Mouse (Mus musculus) hindbrain, embryonic 14.5 days (tissue): ENCODE data around the gene Smg8. TPM values are rescaled to one million over a fixed set of nuclear protein-coding genes. Genes with fewer than 3 reads are reported as not detected.
"Not testable (repeated sequence)": the region's sequence is repeated elsewhere in the genome, so short reads cannot be mapped to it uniquely, and the experiment has no call there.

Experiments used
- ATAC-seq: fragments of 200-750 bp; cut with Nextera tagmentation; 2 replicates; pipeline ENCODE4 v1.8.0; 2017; ENCODE audit warnings: moderate number of reproducible peaks, mild to moderate bottlenecking, moderate TSS enrichment, moderate library complexity; ENCODE audit not compliant: low FRiP score
- DNase-seq: peaks from one replicate; pipeline ENCODE4 v3.0.0-alpha.2; 2015; ENCODE audit warnings: low spot score
- H3K27ac ChIP-seq: fragments of 300-500 bp; sonication (generic); 2 replicates; pipeline ENCODE4 v1.5.1; 2014; ENCODE audit warnings: mild to moderate bottlenecking, moderate library complexity
- H3K27me3 ChIP-seq: fragments of 300-500 bp; sonication (generic); 2 replicates; pipeline ENCODE4 v1.6.1; 2014; ENCODE audit warnings: mild to moderate bottlenecking, low read length, mixed read lengths; ENCODE audit not compliant: control insufficient read depth, insufficient read depth
- H3K36me3 ChIP-seq: fragments of 300-500 bp; sonication (generic); replicated peaks from 2 replicates; pipeline ENCODE4 v1.6.1; 2014; ENCODE audit not compliant: control insufficient read depth, insufficient read depth
- H3K4me1 ChIP-seq: fragments of 300-500 bp; sonication (generic); replicated peaks from 2 replicates; pipeline ENCODE4 v1.6.1; 2014; ENCODE audit warnings: antibody characterized with exemption, low read length, mixed read lengths; ENCODE audit not compliant: control insufficient read depth, insufficient read depth
- H3K4me2 ChIP-seq: fragments of 300-500 bp; sonication (generic); replicated peaks from 2 replicates; pipeline ENCODE4 v1.6.1; 2014; ENCODE audit warnings: mild to moderate bottlenecking, moderate library complexity
- H3K4me3 ChIP-seq: fragments of 300-500 bp; sonication (generic); replicated peaks from 2 replicates; pipeline ENCODE4 v1.5.1; 2014; ENCODE audit warnings: mild to moderate bottlenecking, low read length
- H3K9ac ChIP-seq: fragments of 300-500 bp; sonication (generic); 2 replicates; pipeline ENCODE4 v1.6.1; 2014
- H3K9me3 ChIP-seq: fragments of 300-500 bp; sonication (generic); 2 replicates; pipeline ENCODE4 v1.6.1; 2016; ENCODE audit warnings: low read length; ENCODE audit not compliant: control insufficient read depth
- WGBS: fragments of 180-500 bp; shearing (Covaris S2); extraction: QIAGEN DNeasy Blood & Tissue Kit; methylation state at CpG from one replicate; pipeline ENCODE4 v1.1.7; 2014; 5-methylcytosine and 5-hydroxymethylcytosine counted together
- microRNA counts: library from miRNA; unstranded; fragments of <30 nt; microRNA quantifications from one replicate; lab custom pipeline; 2016
- microRNA-seq: library from miRNA; unstranded; fragments of <30 nt; microRNA quantifications from one replicate; pipeline ENCODE4, GENCODE M21; 2016
- polyA plus RNA-seq: library from polyadenylated mRNA; unstranded; fragments of >200 nt; fragmentation: Nextera tagmentation; extraction: Ambion mirVana; gene quantifications from 2 replicates; pipeline ENCODE4 v1.2.1, GENCODE M21; 2014

Gene Smg8
- polyA plus RNA-seq, 1 experiment from 2014 or later: 22.5 TPM

DNA sequence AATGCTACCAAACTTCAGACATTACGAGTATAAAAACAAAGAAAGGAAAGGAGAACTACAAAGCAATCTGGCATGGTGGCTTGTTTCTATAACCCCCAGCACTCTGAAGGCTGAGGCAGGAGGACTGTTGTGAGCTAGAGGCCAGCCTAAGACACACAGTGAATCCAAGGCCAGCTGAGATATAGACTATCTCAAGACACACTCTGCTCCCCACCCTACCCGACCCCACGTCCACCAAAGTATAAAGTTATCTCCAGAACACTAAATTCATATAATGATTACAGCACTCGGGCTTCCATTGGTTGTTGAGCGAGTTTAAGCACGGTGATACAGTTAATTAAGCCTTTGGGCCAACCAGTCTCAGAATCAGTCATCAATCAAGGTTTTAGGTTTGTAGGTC is 30.3 kb downstream of the Smg8 start:
- peaks cover 97% of the 10 kb centered on the region for H3K36me3 ChIP-seq
- no peaks in the 10 kb centered on the region for H3K4me1 ChIP-seq
- ATAC-seq: no peak
- no peak overlapping the region for H3K4me2 ChIP-seq
- DNase-seq: no peak
- no peak overlapping the region for H3K9ac ChIP-seq
- H3K4me3 ChIP-seq: no peak overlapping the region
- H3K27me3 ChIP-seq: no peaks in the 10 kb centered on the region
- no peaks in the 10 kb centered on the region for H3K9me3 ChIP-seq
- WGBS: 95% methylated on average over 6 of the region's 6 CpGs
- H3K27ac ChIP-seq: no peak overlapping the region

DNA sequence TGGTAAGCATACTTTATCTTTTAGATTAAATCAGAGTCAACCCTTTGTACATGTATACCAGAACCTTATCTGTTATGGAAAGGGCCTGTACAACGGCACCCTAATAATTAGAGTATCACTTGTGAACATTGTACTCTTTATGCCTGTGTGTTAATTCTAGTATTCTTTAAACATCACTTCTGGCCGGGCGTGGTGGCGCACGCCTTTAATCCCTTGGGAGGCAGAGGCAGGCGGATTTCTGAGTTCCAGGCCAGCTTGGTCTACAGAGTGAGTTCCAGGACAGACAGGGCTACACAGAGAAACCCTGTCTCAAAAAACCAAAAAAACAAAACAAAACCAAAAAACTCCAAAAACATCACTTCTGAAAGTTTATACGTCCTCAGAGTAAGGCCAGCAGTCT is 37.7 kb downstream of the Smg8 start:
- H3K4me3 ChIP-seq, H3K27me3 ChIP-seq, ATAC-seq, H3K9me3 ChIP-seq, H3K4me2 ChIP-seq, DNase-seq, H3K4me1 ChIP-seq, H3K27ac ChIP-seq, H3K9ac ChIP-seq: not testable (repeated sequence)
- peaks cover 98% of the 10 kb centered on the region for H3K36me3 ChIP-seq
- WGBS: 98% methylated on average over 7 of the region's 7 CpGs

DNA sequence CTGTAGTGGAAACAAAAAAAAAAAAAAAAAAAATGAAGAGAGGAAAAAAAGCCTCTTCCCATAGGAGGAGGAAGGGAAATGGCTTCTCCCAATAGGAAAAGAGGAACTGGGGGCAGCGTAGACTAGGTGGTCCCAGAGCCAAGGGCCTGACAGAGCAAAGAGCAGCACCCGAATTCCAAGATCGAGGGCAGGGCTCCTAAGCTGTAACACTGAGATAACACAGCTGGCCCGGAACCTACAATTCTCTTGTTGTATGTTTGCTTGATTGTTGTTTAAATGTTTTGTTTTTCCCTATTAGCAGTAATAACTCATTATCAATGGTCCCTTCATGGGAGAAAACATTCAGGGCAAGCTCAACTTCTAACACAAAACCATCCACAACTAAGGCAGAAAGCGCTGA is 39.6 kb downstream of the Smg8 start:
- WGBS: 95% methylated on average over 5 of the region's 5 CpGs
- peaks cover 98% of the 10 kb centered on the region for H3K36me3 ChIP-seq

DNA sequence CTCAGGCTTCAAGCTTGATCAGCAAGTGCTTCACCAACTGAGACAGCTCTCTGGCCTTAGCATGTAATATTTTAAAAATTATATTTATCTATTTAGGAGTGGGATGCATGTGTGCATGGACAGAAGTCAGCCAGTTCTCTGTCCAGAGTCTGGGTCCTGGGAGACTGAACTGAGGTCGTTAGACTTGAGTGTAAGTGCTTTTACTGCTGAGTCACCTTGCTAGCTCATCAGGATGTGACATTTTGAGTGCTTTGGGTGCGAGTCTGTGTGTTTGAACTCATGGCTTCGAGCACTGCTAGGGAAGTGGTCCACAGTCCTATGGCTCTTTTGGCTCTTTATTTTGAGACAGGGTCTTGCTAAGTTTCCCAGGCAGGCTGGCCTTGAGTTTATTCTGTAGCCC is 43.5 kb downstream of the Smg8 start:
- H3K36me3 ChIP-seq: peaks cover 97% of the 10 kb centered on the region
- H3K27me3 ChIP-seq: no peaks in the 10 kb centered on the region
- H3K27ac ChIP-seq: no peak overlapping the region
- no peak overlapping the region for H3K9ac ChIP-seq
- H3K4me2 ChIP-seq: no peak overlapping the region
- ATAC-seq (no peak), DNase-seq (no peak)
- H3K9me3 ChIP-seq: no peaks in the 10 kb centered on the region
- 91% methylated on average over 3 of the region's 3 CpGs for WGBS
- no peaks in the 10 kb centered on the region for H3K4me1 ChIP-seq
- no peak overlapping the region for H3K4me3 ChIP-seq

More for the DNA sequence above, 39.6 kb downstream of the Smg8 start:
- ATAC-seq: no peak
- no peaks in the 10 kb centered on the region for H3K4me1 ChIP-seq
- H3K9ac ChIP-seq: no peak overlapping the region
- H3K4me3 ChIP-seq: no peak overlapping the region
- DNase-seq: no peak
- no peaks in the 10 kb centered on the region for H3K9me3 ChIP-seq
- no peaks in the 10 kb centered on the region for H3K27me3 ChIP-seq
- no peak overlapping the region for H3K4me2 ChIP-seq
- no peak overlapping the region for H3K27ac ChIP-seq

DNA sequence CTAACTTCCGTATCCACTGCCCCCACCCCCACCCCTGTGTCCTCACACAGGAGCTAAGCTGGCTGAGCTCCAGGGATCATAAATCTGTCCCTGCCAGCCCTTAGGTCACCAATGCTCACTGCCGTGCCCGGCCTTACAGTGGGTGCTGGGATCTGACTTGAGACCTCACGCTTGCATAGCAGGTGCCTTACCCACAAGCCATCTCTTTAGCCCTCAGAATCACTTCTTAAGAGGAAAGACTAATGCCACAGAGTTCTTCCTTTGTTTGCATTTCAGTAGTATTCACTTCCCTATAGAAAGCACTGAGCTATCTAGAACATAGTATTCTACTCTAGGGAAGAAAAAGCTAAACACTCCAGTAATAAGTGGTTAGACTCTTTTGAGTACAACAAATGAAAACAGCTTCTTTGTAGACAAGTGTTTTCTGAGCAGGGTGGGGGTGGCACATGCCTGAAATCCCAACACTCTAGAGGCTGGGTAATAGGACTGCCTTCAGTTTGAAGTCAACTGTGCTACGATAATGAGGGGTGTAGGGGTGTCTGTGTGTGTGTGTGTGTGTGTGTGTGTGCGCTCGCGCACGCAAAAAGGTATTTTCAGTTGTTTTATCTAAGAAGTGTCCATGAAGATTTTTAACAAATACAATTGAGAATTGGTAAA is 47.1 kb downstream of the Smg8 start:
- H3K4me1 ChIP-seq: no peaks in the 10 kb centered on the region
- H3K27ac ChIP-seq: no peak overlapping the region
- 86% methylated on average over 9 of the region's 9 CpGs for WGBS
- no peak for ATAC-seq
- no peak overlapping the region for H3K9ac ChIP-seq
- no peaks in the 10 kb centered on the region for H3K27me3 ChIP-seq
- H3K36me3 ChIP-seq: peaks cover 94% of the 10 kb centered on the region
- H3K9me3 ChIP-seq: no peaks in the 10 kb centered on the region
- H3K4me2 ChIP-seq: no peak overlapping the region
- no peak overlapping the region for H3K4me3 ChIP-seq
- no peak for DNase-seq

DNA sequence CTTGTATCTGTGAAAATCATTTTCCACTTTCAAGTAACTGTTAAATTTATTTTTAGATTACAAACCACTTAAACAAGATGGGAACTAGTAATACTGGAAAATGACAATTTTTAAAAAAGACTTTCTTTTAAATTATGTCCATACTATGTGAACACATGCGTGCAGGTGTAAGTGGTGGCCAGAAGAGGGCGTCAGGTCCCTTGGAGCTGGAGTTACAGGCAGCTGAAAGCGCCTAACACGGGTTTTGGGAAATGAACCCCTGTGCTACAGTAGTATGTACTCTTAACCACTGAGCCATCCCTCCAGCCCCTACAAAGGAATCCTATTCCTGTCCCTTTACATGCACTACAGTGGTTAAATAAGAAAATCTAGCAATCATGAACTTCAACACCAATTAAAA is 50.4 kb downstream of the Smg8 start:
- H3K4me1 ChIP-seq: no peaks in the 10 kb centered on the region
- ATAC-seq: no peak
- no peak overlapping the region for H3K4me3 ChIP-seq
- H3K9ac ChIP-seq: no peak overlapping the region
- WGBS: 68% methylated on average over 4 of the region's 4 CpGs
- peaks cover 86% of the 10 kb centered on the region for H3K36me3 ChIP-seq
- H3K27me3 ChIP-seq: no peaks in the 10 kb centered on the region
- H3K9me3 ChIP-seq: no peaks in the 10 kb centered on the region
- H3K27ac ChIP-seq: no peak overlapping the region
- H3K4me2 ChIP-seq: no peak overlapping the region
- no peak for DNase-seq

DNA sequence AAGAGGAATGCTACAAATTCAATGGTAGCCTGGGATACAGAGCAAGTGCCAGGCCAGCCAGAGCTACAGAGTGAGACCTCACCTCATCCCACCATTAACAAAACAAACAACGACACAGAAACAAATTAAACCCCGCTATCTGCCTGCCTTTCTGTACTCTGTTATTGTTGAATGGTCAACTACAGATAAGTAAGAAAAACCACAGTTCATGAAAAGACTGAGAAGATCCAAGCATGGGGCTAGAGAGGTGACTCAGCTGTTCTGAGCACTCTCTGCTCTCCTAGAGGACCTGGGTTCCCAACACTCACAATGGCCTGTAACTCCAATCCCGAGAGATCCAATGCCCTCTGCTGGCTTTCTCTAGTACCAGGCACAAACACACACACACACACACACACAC is 58.4 kb downstream of the Smg8 start:
- Histone ChIP-seq H3K9me3 (no peaks in the 10 kb centered on the region), H3K27ac (no peak overlapping the region), H3K4me1 (no peaks in the 10 kb centered on the region), H3K36me3 (peaks cover 10% of the 10 kb centered on the region), H3K9ac (no peak overlapping the region), H3K4me2 (no peak overlapping the region), H3K4me3 (no peak overlapping the region), H3K27me3 (no peaks in the 10 kb centered on the region)
- 96% methylated on average over 3 of the region's 3 CpGs for WGBS
- DNase-seq: no peak
- ATAC-seq: no peak

MicroRNAs encoded within 50 kb of the gene (microRNA counts, 519-probe panel; counts per million panel counts)
- 6,607 counts per million, percentile 88 among the panel's probes with 10 or more counts for microRNA mmu-miR-301a (lab: Ali Mortazavi, UCI)

Small RNA genes within 50 kb of the gene (microRNA-seq; reads per million reads assigned to microRNA genes)
- 2,601 reads per million, percentile 85 among the genes with 10 or more reads in this experiment for gene Mir301

Other genes with a start within 250 kb of the Smg8 start
- gene Ypel2, start 93.1 kb downstream of the Smg8 start, polyA plus RNA-seq: 3.2 and 3.9 TPM in 2 replicates
- 157 and 171 TPM in 2 replicates for gene Gdpd1, start 12.7 kb downstream of the Smg8 start, polyA plus RNA-seq
- gene Prr11, start 21.9 kb upstream of the Smg8 start, polyA plus RNA-seq: 2.9 and 3.6 TPM in 2 replicates
- gene Ska2, start 22.5 kb upstream of the Smg8 start, polyA plus RNA-seq: 37.8 and 39.4 TPM in 2 replicates
- 104 and 107 TPM in 2 replicates for gene Trim37, start 40.3 kb upstream of the Smg8 start, polyA plus RNA-seq